Mouse (Mus musculus) G1E (cell line): Measurements from ENCODE around the gene Lfng.

ENCODE experiments used
- CTCF ChIP-seq: IDR thresholded peaks from 2 replicates; pipeline ENCODE4 v1.5.1; 2012; ENCODE audit warnings: low read depth, low read length, inconsistent platforms, mixed read lengths
- POLR2AphosphoS5 ChIP-seq: IDR thresholded peaks from 2 replicates; pipeline ENCODE4 v1.6.1; 2012; ENCODE audit warnings: low read depth, low read length, inconsistent platforms; ENCODE audit not compliant: insufficient replicate concordance
- TAL1 ChIP-seq: conservative IDR thresholded peaks from 2 replicates; pipeline ENCODE4 v1.6.1; 2012; ENCODE audit warnings: low read depth, low read length, inconsistent platforms, mixed read lengths

GRCm38 (mm10) chr5:140565856-140566255 lies 41.3 kb upstream of the Lfng start:
- TF ChIP-seq CTCF (no peak), TAL1 (no peak), POLR2AphosphoS5 (no peak)
